Mouse (Mus musculus): Measurements from ENCODE around the gene 1810024B03Rik. TPM values are rescaled to one million over a fixed set of nuclear protein-coding genes. Genes with fewer than 3 reads are reported as not detected.
A peak's percentile ranks its signal among the peaks of the same experiment; 100 is the strongest.

Gene 1810024B03Rik
- polyA plus RNA-seq, 1 experiment from 2014 or later = 2.0 TPM

DNA sequence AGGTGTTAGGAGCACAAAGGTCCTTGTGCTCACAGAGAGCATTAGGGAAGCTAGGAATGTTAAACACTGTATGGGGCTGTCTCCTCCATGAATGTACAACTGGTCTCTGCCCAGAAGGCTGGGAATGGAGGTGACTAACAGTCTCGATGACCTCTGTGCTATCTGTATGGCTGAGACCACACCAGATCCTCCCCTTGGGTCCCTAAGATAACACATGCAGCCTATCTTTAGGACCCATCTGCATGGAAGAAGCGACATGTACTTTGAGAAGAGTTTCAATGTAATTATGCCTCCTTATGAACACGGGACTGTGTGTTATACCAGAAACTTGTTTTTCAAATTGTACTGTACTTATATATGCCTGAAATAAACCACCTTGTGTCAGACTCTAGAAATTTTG is 62.4 kb downstream of the 1810024B03Rik start:
- 0 out of 2 replicates have a peak, but pooled peaks cover 3% of the 10 kb centered on the region for H3K9me3 ChIP-seq
- no peak overlapping the region for H3K4me2 ChIP-seq
- H3K36me3 ChIP-seq = no peaks in the 10 kb centered on the region
- peaks cover 3% of the 10 kb centered on the region; the same call in 1 of the 2 replicates for H3K27me3 ChIP-seq
- no peak for ATAC-seq (ENCODE audit: low FRiP score)
- H3K4me1 ChIP-seq (replicated peaks) = peaks cover 21% of the 10 kb centered on the region
- H3K4me3 ChIP-seq = no peak overlapping the region
- no peak overlapping the region for H3K9ac ChIP-seq
- WGBS = 85% methylated on average over 3 of the region's 3 CpGs
- H3K27ac ChIP-seq = no peak overlapping the region

DNA sequence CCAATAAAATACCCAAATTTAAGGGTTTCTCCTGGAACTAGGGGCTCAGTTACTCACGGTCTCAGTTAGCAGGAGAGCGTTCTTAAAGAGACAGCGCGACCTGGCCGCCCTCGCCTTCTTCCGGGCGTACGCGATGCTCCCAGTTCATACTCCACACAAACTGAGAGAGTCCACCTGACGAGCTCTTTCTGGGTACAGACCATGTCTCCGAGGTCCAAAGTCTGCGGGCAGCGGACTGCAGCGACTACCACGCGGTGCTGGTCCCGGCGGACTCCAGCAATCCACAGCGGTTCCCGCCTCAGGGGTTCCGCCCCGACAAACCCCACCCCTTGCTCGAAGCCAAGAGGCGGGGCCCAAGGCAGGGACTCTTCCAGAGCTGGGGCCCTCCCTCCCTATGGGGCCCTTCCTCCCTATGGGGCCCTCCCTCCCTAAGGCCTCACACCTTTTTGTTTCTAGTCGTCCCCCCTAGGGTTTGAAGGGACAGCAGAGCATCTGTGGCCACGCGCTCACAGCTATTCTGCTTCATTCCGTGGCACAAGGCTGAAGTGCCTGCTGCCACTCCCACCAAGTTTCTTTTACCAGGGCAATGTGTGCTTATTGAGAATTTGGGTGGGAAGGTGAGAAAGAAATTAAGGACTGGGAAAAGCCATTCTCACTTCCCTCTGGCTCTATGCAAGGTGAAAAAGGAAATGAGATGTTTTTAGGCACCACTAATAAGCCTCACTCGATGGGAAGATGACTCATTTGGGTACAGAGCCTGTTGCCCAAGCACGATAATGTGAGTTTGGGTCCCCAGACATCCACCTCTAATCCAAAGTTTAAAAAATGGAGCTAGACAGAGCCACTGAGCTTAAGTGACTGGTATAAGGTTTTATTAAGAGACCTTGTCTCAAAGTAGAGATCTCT is 64.7 kb downstream of the 1810024B03Rik start, which contains the start of gene Itpripl1:
Gene Itpripl1 (minus strand): TSS at position 285 of the 906 bp plus-strand sequence.
- ATAC-seq (ENCODE audit: low FRiP score) = peak; percentile 84
- Histone ChIP-seq H3K9ac (peak within 1 kb of the TSS; percentile 73), H3K4me3 (peak within 1 kb of the TSS; percentile 55), H3K9me3 (no peaks in the 10 kb centered on the region), H3K36me3 (no peaks in the 10 kb centered on the region; the same call in 1 of the 2 replicates), H3K4me2 (peak within 1 kb of the TSS; percentile 93), H3K4me1 (replicated peaks) (peaks cover 21% of the 10 kb centered on the region), H3K27ac (no peak within 1 kb of the TSS), H3K27me3 (peaks cover 3% of the 10 kb centered on the region; the same call in 1 of the 2 replicates)
- 4% methylated on average over 31 of the region's 31 CpGs for WGBS

DNA sequence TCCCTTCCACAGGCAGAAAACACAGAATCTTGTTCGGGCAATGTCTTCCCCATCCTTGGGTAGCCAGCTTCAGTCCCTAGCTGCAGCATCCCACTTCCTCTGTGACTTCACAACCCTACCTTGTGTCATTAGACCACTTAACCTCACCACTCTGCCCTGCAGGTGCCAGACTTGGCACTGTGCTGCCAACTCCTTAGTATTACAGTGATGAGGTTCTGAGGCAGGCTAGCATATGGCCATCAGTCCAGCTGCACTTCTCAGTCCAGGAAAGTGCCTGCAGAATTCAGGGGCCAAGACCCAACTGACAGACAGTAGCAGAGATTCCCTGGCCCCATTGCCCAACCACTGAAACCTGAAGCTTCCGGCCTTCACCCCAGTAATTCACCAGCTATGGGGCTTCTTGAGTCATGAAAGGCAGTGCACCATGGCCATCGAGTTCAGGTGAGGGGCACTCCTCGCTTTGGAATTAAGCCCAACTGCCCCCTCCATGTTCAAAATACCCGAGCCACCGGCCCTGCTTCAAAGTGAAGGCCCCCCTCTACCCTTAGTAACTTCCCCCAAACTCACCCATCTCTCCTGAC is 65.4 kb downstream of the 1810024B03Rik start:
- H3K4me3 ChIP-seq = peak overlapping the region; percentile 55
- peak; percentile 40; the same call in 1 of the 2 replicates for ATAC-seq (ENCODE audit: low FRiP score)
- WGBS = 12% methylated on average over 6 of the region's 6 CpGs
- no peaks in the 10 kb centered on the region for H3K9me3 ChIP-seq
- H3K36me3 ChIP-seq = no peaks in the 10 kb centered on the region; the same call in 1 of the 2 replicates
- H3K27me3 ChIP-seq = peaks cover 3% of the 10 kb centered on the region; the same call in 1 of the 2 replicates
- H3K4me2 ChIP-seq = peak overlapping the region; percentile 93
- peak overlapping the region; percentile 73 for H3K9ac ChIP-seq
- H3K27ac ChIP-seq = no peak overlapping the region
- H3K4me1 ChIP-seq (replicated peaks) = peaks cover 21% of the 10 kb centered on the region

DNA sequence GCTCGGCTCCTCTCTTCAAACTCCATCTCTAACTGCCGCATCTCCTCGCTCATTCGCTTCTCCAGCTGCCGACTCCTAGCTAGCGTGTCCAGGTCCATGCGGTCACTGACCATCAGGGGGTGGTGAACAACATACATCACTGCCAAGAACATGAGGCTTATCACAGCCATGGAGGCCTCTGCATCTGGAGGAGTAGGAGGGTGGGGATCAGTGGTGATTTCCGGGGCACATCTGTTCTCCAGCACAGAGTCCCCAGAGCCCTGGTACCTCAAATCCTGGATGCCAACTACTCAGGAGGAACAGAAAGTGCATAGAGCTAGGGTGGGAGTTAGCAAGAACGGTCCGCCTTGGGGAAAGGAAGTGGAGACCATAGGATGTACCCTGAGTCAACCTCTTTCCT is 66.0 kb downstream of the 1810024B03Rik start:
- Histone ChIP-seq H3K4me2 (peak overlapping the region; percentile 93), H3K27ac (no peak overlapping the region), H3K27me3 (peaks cover under 1% of the 10 kb centered on the region; the same call in 1 of the 2 replicates), H3K36me3 (no peaks in the 10 kb centered on the region; the same call in 1 of the 2 replicates), H3K4me1 (replicated peaks) (peaks cover 26% of the 10 kb centered on the region), H3K9ac (peak overlapping the region; percentile 73; the same call in 1 of the 2 replicates), H3K9me3 (no peaks in the 10 kb centered on the region), H3K4me3 (peak overlapping the region; percentile 55)
- 80% methylated on average over 10 of the region's 10 CpGs for WGBS
- no peak for ATAC-seq (ENCODE audit: low FRiP score)

DNA sequence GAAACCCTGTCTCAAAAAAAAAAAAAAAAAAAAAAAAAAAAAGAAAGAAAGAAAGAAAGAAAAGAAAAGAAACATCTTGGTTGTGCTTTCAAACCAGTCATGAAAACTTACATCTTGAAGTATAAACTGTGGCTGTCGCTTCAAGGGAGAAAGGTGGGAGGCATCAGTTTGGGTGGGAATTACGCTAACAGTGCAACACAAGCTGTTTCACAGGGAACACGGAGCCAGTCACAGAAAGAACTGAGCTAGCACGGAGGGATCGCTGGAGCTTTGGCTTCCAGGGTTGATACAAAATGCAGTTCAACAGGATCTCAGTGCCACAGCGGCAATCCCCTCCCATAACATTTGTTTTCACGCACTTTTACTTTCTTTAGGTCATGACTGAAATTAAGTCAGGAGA is 68.1 kb downstream of the 1810024B03Rik start:
- 92% methylated on average over 7 of the region's 7 CpGs for WGBS
- Histone ChIP-seq H3K27me3 (no peaks in the 10 kb centered on the region), H3K27ac (no peak overlapping the region), H3K4me2 (no peak overlapping the region), H3K9me3 (no peaks in the 10 kb centered on the region), H3K4me3 (no peak overlapping the region), H3K4me1 (replicated peaks) (peaks cover 36% of the 10 kb centered on the region), H3K36me3 (no peaks in the 10 kb centered on the region; the same call in 1 of the 2 replicates), H3K9ac (no peak overlapping the region)
- ATAC-seq (ENCODE audit: low FRiP score) = no peak

DNA sequence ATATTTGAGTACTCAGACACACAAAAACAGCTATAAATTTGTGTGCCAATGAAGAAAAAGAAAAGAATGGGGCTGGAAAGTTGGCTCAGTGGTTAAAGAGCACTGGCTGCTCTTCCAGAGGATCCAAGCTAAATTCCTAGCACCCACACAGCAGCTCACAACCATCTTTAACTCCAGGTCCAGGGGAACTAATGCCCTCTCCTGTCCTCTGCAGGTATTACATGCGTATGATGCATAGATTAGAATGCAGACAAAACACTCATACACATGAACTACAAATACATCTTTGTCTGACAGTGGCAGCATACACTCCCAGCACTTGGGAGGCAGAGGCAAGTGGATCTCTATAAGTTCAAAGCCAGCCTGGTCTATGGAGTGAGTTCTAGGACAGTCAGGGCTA is 68.5 kb downstream of the 1810024B03Rik start:
- Histone ChIP-seq H3K36me3 (no peaks in the 10 kb centered on the region; the same call in 1 of the 2 replicates), H3K4me2 (no peak overlapping the region), H3K27me3 (no peaks in the 10 kb centered on the region), H3K4me3 (no peak overlapping the region), H3K9ac (no peak overlapping the region), H3K4me1 (replicated peaks) (peaks cover 38% of the 10 kb centered on the region), H3K27ac (no peak overlapping the region), H3K9me3 (no peaks in the 10 kb centered on the region)
- WGBS = 100% methylated on average over 1 of the region's 1 CpGs
- ATAC-seq (ENCODE audit: low FRiP score) = no peak

DNA sequence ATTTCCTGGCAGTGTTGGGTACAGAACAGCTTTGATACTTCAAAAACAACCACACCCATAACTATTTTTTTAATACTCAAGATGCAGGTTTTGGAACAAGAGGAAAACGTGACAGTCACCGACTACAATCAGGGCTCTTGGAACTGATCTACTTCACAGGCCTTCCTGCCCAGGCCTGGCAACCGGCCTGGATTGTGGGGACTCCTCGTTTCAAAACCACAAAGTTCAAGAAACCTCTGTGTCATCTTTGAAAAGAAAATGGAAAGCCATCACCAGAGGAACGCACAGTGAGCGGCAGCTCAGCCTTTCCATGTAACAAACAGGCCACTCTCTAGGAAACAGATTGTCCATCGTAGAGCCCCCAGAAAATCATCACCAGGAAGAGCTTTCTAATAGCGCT is 69.0 kb downstream of the 1810024B03Rik start:
- H3K27me3 ChIP-seq = no peaks in the 10 kb centered on the region

DNA sequence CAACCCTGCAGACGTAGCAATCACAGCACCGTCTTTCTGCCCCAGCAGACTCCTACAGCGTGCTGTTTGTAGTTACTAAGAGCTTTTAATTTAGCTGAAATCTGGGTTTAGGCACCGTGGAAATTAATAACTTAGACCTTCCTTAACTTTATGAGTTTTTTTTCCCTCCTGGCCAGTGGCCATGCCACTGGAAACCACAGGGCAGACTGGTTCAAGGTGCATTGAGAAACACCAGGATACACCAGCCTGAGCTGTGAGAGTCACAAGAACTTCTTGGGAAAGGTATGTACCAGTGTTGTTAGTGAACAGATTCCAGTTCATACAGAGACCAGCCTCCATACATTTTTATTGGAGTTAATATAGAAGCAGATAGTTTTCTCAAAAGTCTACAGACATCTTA is 69.6 kb downstream of the 1810024B03Rik start:
- no peak overlapping the region for H3K9ac ChIP-seq
- H3K9me3 ChIP-seq = no peaks in the 10 kb centered on the region
- no peak overlapping the region for H3K4me3 ChIP-seq
- H3K27me3 ChIP-seq = no peaks in the 10 kb centered on the region
- WGBS = 89% methylated on average over 4 of the region's 4 CpGs
- peaks cover 41% of the 10 kb centered on the region for H3K4me1 ChIP-seq (replicated peaks)
- H3K36me3 ChIP-seq = no peaks in the 10 kb centered on the region; the same call in 1 of the 2 replicates
- H3K4me2 ChIP-seq = no peak overlapping the region
- ATAC-seq (ENCODE audit: low FRiP score) = no peak
- H3K27ac ChIP-seq = no peak overlapping the region

More for the DNA sequence above, 69.0 kb downstream of the 1810024B03Rik start:
- H3K9ac ChIP-seq = no peak overlapping the region
- H3K9me3 ChIP-seq = no peaks in the 10 kb centered on the region
- no peaks in the 10 kb centered on the region; the same call in 1 of the 2 replicates for H3K36me3 ChIP-seq
- WGBS = 97% methylated on average over 8 of the region's 8 CpGs
- H3K4me1 ChIP-seq (replicated peaks) = peaks cover 43% of the 10 kb centered on the region
- H3K4me2 ChIP-seq = no peak overlapping the region
- no peak overlapping the region for H3K27ac ChIP-seq
- ATAC-seq (ENCODE audit: low FRiP score) = no peak
- H3K4me3 ChIP-seq = no peak overlapping the region

DNA sequence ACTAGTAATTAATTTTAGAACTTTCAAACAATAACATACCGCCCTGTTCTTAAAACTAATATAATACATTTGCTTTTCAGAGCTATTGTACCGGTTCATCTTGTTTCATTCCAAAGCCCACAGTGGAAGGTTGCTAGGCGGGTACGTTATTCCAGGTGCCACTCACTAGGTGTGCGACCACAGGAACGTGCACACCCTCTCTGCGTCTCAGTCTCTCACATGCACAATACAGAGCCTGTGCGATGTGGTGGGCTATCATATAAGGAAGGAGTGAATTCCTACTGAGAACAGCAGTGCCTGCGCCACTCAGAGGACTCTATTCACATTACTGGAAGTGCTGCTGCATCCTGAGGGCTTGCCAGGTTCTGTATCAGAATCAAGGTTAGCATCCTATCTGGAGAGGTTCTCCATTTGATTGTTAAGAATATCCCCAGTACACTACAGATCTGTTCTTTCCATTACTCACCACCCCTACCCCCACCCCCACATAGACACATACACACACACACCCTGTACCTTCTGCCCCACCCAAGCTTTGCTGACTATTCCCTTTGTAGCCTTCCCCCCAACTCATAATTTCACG is 70.2 kb downstream of the 1810024B03Rik start:
- WGBS = 86% methylated on average over 10 of the region's 10 CpGs
- Histone ChIP-seq H3K36me3 (no peaks in the 10 kb centered on the region; the same call in 1 of the 2 replicates), H3K4me3 (no peak overlapping the region), H3K27me3 (no peaks in the 10 kb centered on the region), H3K9me3 (no peaks in the 10 kb centered on the region), H3K4me1 (replicated peaks) (peaks cover 41% of the 10 kb centered on the region), H3K27ac (0 out of 2 replicates have a peak overlapping the region, but pooled peaks have one; percentile 66), H3K4me2 (no peak overlapping the region), H3K9ac (no peak overlapping the region)
- no peak for ATAC-seq (ENCODE audit: low FRiP score)

DNA sequence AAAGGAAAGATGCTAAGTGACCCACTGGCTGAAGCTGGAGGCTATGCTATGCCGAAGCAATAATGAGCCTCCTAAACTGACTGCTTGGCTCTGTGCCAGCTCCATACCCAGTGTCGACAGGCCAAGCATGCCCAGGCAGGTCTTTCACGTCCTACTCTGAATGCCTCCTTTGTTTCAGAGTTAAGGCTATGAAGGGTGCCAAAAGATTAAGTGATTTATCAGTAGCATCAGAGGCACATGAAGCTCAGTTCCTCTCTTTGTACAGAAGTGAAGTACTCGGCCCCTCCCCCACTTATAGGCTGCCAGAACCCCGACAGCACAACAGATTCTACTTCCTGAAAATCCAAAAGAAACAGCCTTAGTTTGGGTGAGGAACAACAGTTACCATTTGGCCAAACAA is 71.1 kb downstream of the 1810024B03Rik start:
- no peak overlapping the region for H3K4me3 ChIP-seq

More for the DNA sequence above, 71.1 kb downstream of the 1810024B03Rik start:
- Histone ChIP-seq H3K4me1 (replicated peaks) (peaks cover 40% of the 10 kb centered on the region), H3K9ac (no peak overlapping the region), H3K9me3 (no peaks in the 10 kb centered on the region), H3K27me3 (no peaks in the 10 kb centered on the region), H3K4me2 (no peak overlapping the region), H3K27ac (peak overlapping the region; percentile 66), H3K36me3 (no peaks in the 10 kb centered on the region; the same call in 1 of the 2 replicates)
- ATAC-seq (ENCODE audit: low FRiP score) = peak; percentile 41; the same call in 1 of the 2 replicates
- 14% methylated on average over 5 of the region's 5 CpGs for whole genome bisulfite sequencing
